Mouse (Mus musculus): ENCODE results near the gene Gm20814. TPM values are rescaled to one million over a fixed set of nuclear protein-coding genes. Genes with fewer than 3 reads are reported as not detected.
"Not testable (repeated sequence)": the region's sequence is repeated elsewhere in the genome, so short reads cannot be mapped to it uniquely, and the experiment has no call there.

Gene Gm20814
- total RNA-seq (2021), result not detected
- long read RNA-seq, experiment 1, result 0 reads
- long read RNA-seq, experiment 2, result 0 reads

DNA sequence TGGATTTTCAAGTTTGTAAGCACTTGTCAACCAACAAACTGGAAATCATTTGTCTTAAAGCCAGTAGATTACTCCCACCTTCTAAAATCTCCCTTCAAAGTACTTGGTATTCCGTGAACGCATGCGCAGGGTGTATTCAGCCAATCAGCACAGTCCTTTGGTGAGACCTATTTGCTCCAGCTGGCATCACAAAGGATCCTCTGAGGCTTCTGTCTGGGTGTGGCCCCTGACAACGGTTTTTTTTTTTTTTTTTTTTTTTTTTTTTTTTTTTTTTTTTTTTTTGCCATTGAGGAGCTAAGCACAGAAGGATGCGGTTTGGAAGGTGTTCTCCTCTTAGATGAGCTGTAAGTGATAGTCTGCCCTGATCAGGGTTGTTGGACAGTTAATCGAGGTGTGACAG is at the start of gene Gm20814:
Gm20814 (plus strand) TSS at position 301 of the 400 bp plus-strand sequence.
- H3K27ac ChIP-seq; intact Hi-C loops (cut with DNase I): not testable (repeated sequence)

More for the DNA sequence above, at the start of gene Gm20814:
- H3K4me3 ChIP-seq; DNase-seq (ENCODE audit: extremely low spot score in 1 of 2, low spot score in 2 of 2): not testable (repeated sequence)
